Mouse (Mus musculus) cerebellum, postnatal 10 days (tissue): ENCODE data around the gene Sun1.
A peak's percentile ranks its signal among the peaks of the same experiment; 100 is the strongest.

Experiments used
- DNase-seq, 2 experiments: peaks; one replicate each; pipeline ENCODE4 v3.0.0; 2021; ENCODE audit warnings: mixed read lengths in 2 of 2

The Sun1 gene

GRCm38 (mm10) chr5:139199995-139200769 lies at the start of gene Sun1:
TSS of gene Sun1 (plus strand) at chr5:139200637.
- peak; percentile 99 for DNase-seq

- no peak for DNase-seq
These were observed 39.5 kb upstream of the Sun1 start for GRCm38 (mm10) chr5:139160899-139161298.

- DNase-seq, result no peak
These were observed 38.8 kb upstream of the Sun1 start for GRCm38 (mm10) chr5:139161632-139162031.

- DNase-seq, result no peak
These were observed 33.6 kb upstream of the Sun1 start for GRCm38 (mm10) chr5:139166781-139167361.

- no peak for DNase-seq
These were observed 32.9 kb upstream of the Sun1 start for GRCm38 (mm10) chr5:139167548-139167947.

GRCm38 (mm10) chr5:139171929-139172328 lies 28.5 kb upstream of the Sun1 start:
- no peak for DNase-seq

GRCm38 (mm10) chr5:139174141-139174540 lies 26.3 kb upstream of the Sun1 start:
- DNase-seq, result no peak

- DNase-seq, result peak; percentile 76 to 80
These were observed 25.6 kb upstream of the Sun1 start for GRCm38 (mm10) chr5:139174556-139175547.

- DNase-seq, result peak; percentile 92 to 94
These were observed 21.4 kb upstream of the Sun1 start for GRCm38 (mm10) chr5:139178895-139179631.

- no peak for DNase-seq
These were observed 17.3 kb upstream of the Sun1 start for GRCm38 (mm10) chr5:139183131-139183530.

GRCm38 (mm10) chr5:139183601-139184000 lies 16.8 kb upstream of the Sun1 start:
- DNase-seq, result peak; percentile 42 to 64

- DNase-seq, result no peak
These were observed 15.5 kb upstream of the Sun1 start for GRCm38 (mm10) chr5:139184897-139185296.

- DNase-seq, result no peak
These were observed 10.7 kb upstream of the Sun1 start for GRCm38 (mm10) chr5:139189726-139190125.

- no peak for DNase-seq
These were observed 9.5 kb upstream of the Sun1 start for GRCm38 (mm10) chr5:139190958-139191357.

- DNase-seq, result no peak
These were observed 1.7 kb upstream of the Sun1 start for GRCm38 (mm10) chr5:139198779-139199178.

GRCm38 (mm10) chr5:139199636-139199994 lies 822 bp upstream of the Sun1 start:
- peak in 1 of 2 experiments; percentile 24 for DNase-seq

GRCm38 (mm10) chr5:139200770-139201569 lies 533 bp downstream of the Sun1 start:
- peak in 1 of 2 experiments; percentile 56 for DNase-seq

GRCm38 (mm10) chr5:139202127-139202526 lies 1.7 kb downstream of the Sun1 start:
- no peak for DNase-seq

- DNase-seq, result no peak
These were observed 2.9 kb downstream of the Sun1 start for GRCm38 (mm10) chr5:139203312-139203711.

- no peak for DNase-seq
These were observed 5.6 kb downstream of the Sun1 start for GRCm38 (mm10) chr5:139206081-139206480.

GRCm38 (mm10) chr5:139206525-139206924 lies 6.1 kb downstream of the Sun1 start:
- no peak for DNase-seq

GRCm38 (mm10) chr5:139208183-139208582 lies 7.7 kb downstream of the Sun1 start:
- DNase-seq, result no peak
